Mouse (Mus musculus) T-helper 17 cell (primary cell): ENCODE measurements around the gene Fbxl19.
"Not testable (repeated sequence)": the region's sequence is repeated elsewhere in the genome, so short reads cannot be mapped to it uniquely, and the experiment has no call there.

Experiments
- in situ Hi-C, 2 experiments: fragments of 300-600 bp; cut with MboI, MseI; formaldehyde crosslinking; loops; 1 replicate in 1 of 2; 2 replicates in 1 of 2; pipeline ENCODE4 v1.15.1; 2025; ENCODE audit warnings: high pct_unique_total_duplicates in 2 of 2

Gene Fbxl19

GRCm38 (mm10) chr7:127727898-127728297 is 16.4 kb upstream of the Fbxl19 start:
- in situ Hi-C loops: no loop called here

- in situ Hi-C loops: no loop called here
These were observed 14.2 kb upstream of the Fbxl19 start for GRCm38 (mm10) chr7:127730170-127730569.

GRCm38 (mm10) chr7:127732066-127732465 is 12.3 kb upstream of the Fbxl19 start, which contains the start of gene Ctf2:
Ctf2 (minus strand) TSS chr7:127732166.
- in situ Hi-C loops: not testable (repeated sequence)

- in situ Hi-C loops: no loop called here
These were observed 908 bp downstream of the Fbxl19 start for GRCm38 (mm10) chr7:127745251-127745651.

- in situ Hi-C loops: no loop called here
These were observed 1.5 kb downstream of the Fbxl19 start for GRCm38 (mm10) chr7:127745652-127746493.

GRCm38 (mm10) chr7:127746494-127747491 is 2.5 kb downstream of the Fbxl19 start:
- in situ Hi-C loops: no loop called here

- in situ Hi-C loops: no loop called here
These were observed 3.4 kb downstream of the Fbxl19 start for GRCm38 (mm10) chr7:127747559-127748234.

- in situ Hi-C loops: no loop called here
These were observed 3.9 kb downstream of the Fbxl19 start for GRCm38 (mm10) chr7:127748235-127748560.

GRCm38 (mm10) chr7:127750131-127751127 is 6.1 kb downstream of the Fbxl19 start:
- in situ Hi-C loops: loop anchor here in 1 of 2 experiments (5.0 kb wide), 1 partner anchor 73 kb away; no protein-coding TSS in a partner anchor

- in situ Hi-C loops: loop anchor here in 1 of 2 experiments (5.0 kb wide), 1 partner anchor 74 kb away; no protein-coding TSS in a partner anchor
These were observed 7.3 kb downstream of the Fbxl19 start for GRCm38 (mm10) chr7:127751619-127752018.

- in situ Hi-C loops: loop anchor here in 1 of 2 experiments (5.0 kb wide), 1 partner anchor 75 kb away; no protein-coding TSS in a partner anchor
These were observed 7.7 kb downstream of the Fbxl19 start for GRCm38 (mm10) chr7:127752069-127752468.

GRCm38 (mm10) chr7:127753158-127753557 is 8.8 kb downstream of the Fbxl19 start:
- in situ Hi-C loops: loop anchor here in 1 of 2 experiments (5.0 kb wide), 1 partner anchor 76 kb away; no protein-coding TSS in a partner anchor

GRCm38 (mm10) chr7:127753741-127754140 is 9.4 kb downstream of the Fbxl19 start:
- in situ Hi-C loops: loop anchor here in 1 of 2 experiments (5.0 kb wide), 1 partner anchor 76 kb away; no protein-coding TSS in a partner anchor

- in situ Hi-C loops: loop anchor here in 1 of 2 experiments (10.0 kb wide), 1 partner anchor 85 kb away; no protein-coding TSS in a partner anchor
These were observed 15.4 kb downstream of the Fbxl19 start for GRCm38 (mm10) chr7:127759716-127760115.

GRCm38 (mm10) chr7:127760478-127760877 is 16.1 kb downstream of the Fbxl19 start:
- in situ Hi-C loops: loop anchor here in 1 of 2 experiments (10.0 kb wide), 1 partner anchor 86 kb away; no protein-coding TSS in a partner anchor

GRCm38 (mm10) chr7:127761026-127761425 is 16.7 kb downstream of the Fbxl19 start:
- in situ Hi-C loops: loop anchor here in 1 of 2 experiments (10.0 kb wide), 1 partner anchor 86 kb away; no protein-coding TSS in a partner anchor

- in situ Hi-C loops: loop anchor here in 1 of 2 experiments (10.0 kb wide), 1 partner anchor 89 kb away; no protein-coding TSS in a partner anchor
These were observed 19.3 kb downstream of the Fbxl19 start for GRCm38 (mm10) chr7:127763642-127764041.

- in situ Hi-C loops: loop anchor here in 1 of 2 experiments (10.0 kb wide), 1 partner anchor 91 kb away; no protein-coding TSS in a partner anchor
These were observed 21.4 kb downstream of the Fbxl19 start for GRCm38 (mm10) chr7:127765756-127766155.
